Mouse (Mus musculus): ENCODE data around the gene Tarbp2.

DNA sequence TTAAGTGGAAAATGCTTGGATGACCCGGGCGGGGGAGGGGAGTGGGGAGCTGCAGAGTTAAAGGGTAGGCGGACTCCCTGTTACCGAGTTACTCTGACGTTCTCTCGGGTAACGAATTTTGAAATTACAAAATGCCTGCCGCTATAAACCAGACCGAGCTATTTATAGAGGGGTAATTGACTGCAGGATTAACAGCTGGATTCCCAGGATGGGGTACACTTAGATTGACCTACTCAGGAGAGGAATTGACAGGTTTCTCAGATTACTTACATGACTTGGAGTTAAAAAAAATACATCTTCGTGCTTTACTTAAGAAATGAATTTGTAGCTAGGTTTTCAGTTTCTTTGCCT lies 46.7 kb upstream of the Tarbp2 start:
- TF ChIP-seq POLR2A (IDR thresholded peaks at IDR 0.05; ENCODE audit: borderline replicate concordance, insufficient read depth, low read length) (no peak), CTCF (IDR thresholded peaks at IDR 0.05; ENCODE audit: borderline replicate concordance, insufficient read depth, low read depth, low read length) (no peak)
